Mouse (Mus musculus) common myeloid progenitor, adult 5-6 weeks (primary cell): ENCODE results near the gene Zfp473. TPM values are rescaled to one million over a fixed set of nuclear protein-coding genes. Genes with fewer than 3 reads are reported as not detected.
"Not testable (repeated sequence)": the region's sequence is repeated elsewhere in the genome, so short reads cannot be mapped to it uniquely, and the experiment has no call there.

Experiments
- ATAC-seq: replicated peaks from 2 replicates; pipeline ENCODE4 v1.8.0; 2016; ENCODE audit warnings: low read depth, mild to moderate bottlenecking, moderate TSS enrichment, inconsistent platforms; ENCODE audit not compliant: poor library complexity, severe bottlenecking
- total RNA-seq: library from RNA; stranded (forward); fragments of 200-1000, 187-1606 nt; gene quantifications from 2 replicates; pipeline ENCODE4 v1.2.3, GENCODE M21; 2017

Zfp473 gene
- total RNA-seq, 1 experiment from 2014 or later = 2.0 TPM

- ATAC-seq = 0 out of 2 replicates have a peak, but pooled peaks have one; percentile 18
These were observed 24.5 kb downstream of the Zfp473 start for GRCm38 (mm10) chr7:44726343-44726742.

- ATAC-seq = 0 out of 2 replicates have a peak, but pooled peaks have one; percentile 8
These were observed 26.5 kb downstream of the Zfp473 start for GRCm38 (mm10) chr7:44724316-44724715.

GRCm38 (mm10) chr7:44722058-44722457 lies 28.8 kb downstream of the Zfp473 start:
- ATAC-seq = no peak

GRCm38 (mm10) chr7:44709881-44710280 lies 41.0 kb downstream of the Zfp473 start:
- ATAC-seq = no peak

- no peak for ATAC-seq
These were observed 42.3 kb downstream of the Zfp473 start, which contains the start of gene Izumo2 for GRCm38 (mm10) chr7:44708574-44708973. Gene Izumo2, plus strand, starts transcription at chr7:44708742.

GRCm38 (mm10) chr7:44708093-44708492 lies 42.8 kb downstream of the Zfp473 start:
- ATAC-seq = not testable (repeated sequence)

GRCm38 (mm10) chr7:44707169-44707675 lies 43.6 kb downstream of the Zfp473 start:
- no peak for ATAC-seq

- ATAC-seq = no peak
These were observed 44.5 kb downstream of the Zfp473 start for GRCm38 (mm10) chr7:44706322-44706721.

GRCm38 (mm10) chr7:44705086-44705485 lies 45.8 kb downstream of the Zfp473 start:
- ATAC-seq = no peak

- peak; percentile 46; the same call in 1 of the 2 replicates for ATAC-seq
These were observed 46.5 kb downstream of the Zfp473 start for GRCm38 (mm10) chr7:44704363-44704762.

GRCm38 (mm10) chr7:44702985-44703384 lies 47.9 kb downstream of the Zfp473 start:
- no peak for ATAC-seq

GRCm38 (mm10) chr7:44701921-44702320 lies 48.9 kb downstream of the Zfp473 start:
- ATAC-seq = peak; percentile 69

GRCm38 (mm10) chr7:44697980-44698379 lies 52.9 kb downstream of the Zfp473 start:
- peak; percentile 41 for ATAC-seq

- ATAC-seq = peak; percentile 67
These were observed 53.6 kb downstream of the Zfp473 start for GRCm38 (mm10) chr7:44697191-44697710.

- no peak for ATAC-seq
These were observed 55.6 kb downstream of the Zfp473 start for GRCm38 (mm10) chr7:44695223-44695622.

GRCm38 (mm10) chr7:44693427-44694175 lies 57.2 kb downstream of the Zfp473 start:
- no peak for ATAC-seq

GRCm38 (mm10) chr7:44689331-44689730 lies 61.5 kb downstream of the Zfp473 start:
- ATAC-seq = no peak

- ATAC-seq = no peak
These were observed 62.0 kb downstream of the Zfp473 start for GRCm38 (mm10) chr7:44688890-44689289.

- peak; percentile 82 for ATAC-seq
These were observed 65.1 kb downstream of the Zfp473 start for GRCm38 (mm10) chr7:44685531-44686402.

- ATAC-seq = no peak
These were observed 67.2 kb downstream of the Zfp473 start for GRCm38 (mm10) chr7:44683656-44684055.
